Mouse (Mus musculus) C2C12 (cell line): ENCODE results near the gene Kif26b.

Experiments
- CTCF ChIP-seq: IDR thresholded peaks from one replicate; pipeline ENCODE4 v1.5.1; 2011; ENCODE audit not compliant: control insufficient read depth, insufficient read depth, insufficient read length
- USF1 ChIP-seq: IDR thresholded peaks from one replicate; pipeline ENCODE4 v1.6.1; 2011; ENCODE audit warnings: low read depth, mild to moderate bottlenecking, control low read depth, moderate library complexity

- TF ChIP-seq USF1 (no peak), CTCF (no peak)
Observed at GRCm38 (mm10) chr1:178961661-178962060, 432.7 kb downstream of the Kif26b start.
